Mouse (Mus musculus) gonadal fat pad, adult 2 months (tissue): ENCODE data around the gene Mrgpra6. TPM values are rescaled to one million over a fixed set of nuclear protein-coding genes. Genes with fewer than 3 reads are reported as not detected.

Experiments
- DNase-seq: peaks from one replicate; pipeline ENCODE4 v3.0.0-alpha.2; 2012; ENCODE audit warnings: low read depth
- polyA plus RNA-seq: library from polyadenylated mRNA; depleted of rRNA; stranded (reverse); fragments of >200 nt; gene quantifications from 2 replicates; pipeline ENCODE4 v1.2.3, GENCODE M21; 2012; rRNA removed

The Mrgpra6 gene
- not detected in 2 replicates for polyA plus RNA-seq

- no peak for DNase-seq
Measured at GRCm38 (mm10) chr7:47204830-47205229, at the start of gene Mrgpra6. Mrgpra6 (minus strand) TSS chr7:47204920.

GRCm38 (mm10) chr7:47252770-47253169, 48.0 kb upstream of the Mrgpra6 start, which contains the start of gene Mrgpra9:
Mrgpra9 (minus strand) TSS chr7:47252848.
- no peak for DNase-seq

- no peak for DNase-seq
Measured at GRCm38 (mm10) chr7:47244658-47245057, 39.9 kb upstream of the Mrgpra6 start.

- no peak for DNase-seq
Measured at GRCm38 (mm10) chr7:47195271-47195670, 9.4 kb downstream of the Mrgpra6 start.

GRCm38 (mm10) chr7:47170814-47171213, 33.9 kb downstream of the Mrgpra6 start:
- DNase-seq: no peak

- DNase-seq: no peak
Measured at GRCm38 (mm10) chr7:47165028-47165427, 39.7 kb downstream of the Mrgpra6 start.

- DNase-seq: no peak
Measured at GRCm38 (mm10) chr7:47163203-47163602, 41.5 kb downstream of the Mrgpra6 start.

- no peak for DNase-seq
Measured at GRCm38 (mm10) chr7:47158451-47158850, 46.3 kb downstream of the Mrgpra6 start.

GRCm38 (mm10) chr7:47157743-47158142, 47.0 kb downstream of the Mrgpra6 start:
- DNase-seq: no peak

GRCm38 (mm10) chr7:47155849-47156248, 48.9 kb downstream of the Mrgpra6 start:
- DNase-seq: no peak

- no peak for DNase-seq
Measured at GRCm38 (mm10) chr7:47155396-47155795, 49.3 kb downstream of the Mrgpra6 start.

- DNase-seq: no peak
Measured at GRCm38 (mm10) chr7:47150420-47151061, 54.2 kb downstream of the Mrgpra6 start.

GRCm38 (mm10) chr7:47148298-47148697, 56.4 kb downstream of the Mrgpra6 start:
- DNase-seq: no peak

GRCm38 (mm10) chr7:47146034-47146812, 58.5 kb downstream of the Mrgpra6 start:
- no peak for DNase-seq

GRCm38 (mm10) chr7:47144299-47144698, 60.4 kb downstream of the Mrgpra6 start:
- no peak for DNase-seq

GRCm38 (mm10) chr7:47139823-47140325, 64.8 kb downstream of the Mrgpra6 start:
- DNase-seq: no peak

Other genes starting within 250 kb of the Mrgpra6 start
- 6.5 and 7.6 TPM in 2 replicates for gene Uevld, start 246.4 kb downstream of the Mrgpra6 start, polyA plus RNA-seq
- gene Gm9999, start 221.3 kb downstream of the Mrgpra6 start, polyA plus RNA-seq: 7.5 and 11.2 TPM in 2 replicates
- 8.0 and 12.0 TPM in 2 replicates for gene Spty2d1, start 196.5 kb downstream of the Mrgpra6 start, polyA plus RNA-seq
- gene Tmem86a, start 154.3 kb downstream of the Mrgpra6 start, polyA plus RNA-seq: 28.8 and 29.4 TPM in 2 replicates
- 65.1 and 69.4 TPM in 2 replicates for gene Ptpn5, start 71.2 kb downstream of the Mrgpra6 start, polyA plus RNA-seq
- gene Mrgpra9, start 47.9 kb upstream of the Mrgpra6 start, polyA plus RNA-seq: not detected in 2 replicates
- not detected in 2 replicates for gene Mrgpra1, start 149.3 kb upstream of the Mrgpra6 start, polyA plus RNA-seq
- not detected in 2 replicates for gene Mrgpra2a, start 247.2 kb upstream of the Mrgpra6 start, polyA plus RNA-seq